ENCODE assay signal across 8 mouse cellular contexts in the genomic region with DNA sequence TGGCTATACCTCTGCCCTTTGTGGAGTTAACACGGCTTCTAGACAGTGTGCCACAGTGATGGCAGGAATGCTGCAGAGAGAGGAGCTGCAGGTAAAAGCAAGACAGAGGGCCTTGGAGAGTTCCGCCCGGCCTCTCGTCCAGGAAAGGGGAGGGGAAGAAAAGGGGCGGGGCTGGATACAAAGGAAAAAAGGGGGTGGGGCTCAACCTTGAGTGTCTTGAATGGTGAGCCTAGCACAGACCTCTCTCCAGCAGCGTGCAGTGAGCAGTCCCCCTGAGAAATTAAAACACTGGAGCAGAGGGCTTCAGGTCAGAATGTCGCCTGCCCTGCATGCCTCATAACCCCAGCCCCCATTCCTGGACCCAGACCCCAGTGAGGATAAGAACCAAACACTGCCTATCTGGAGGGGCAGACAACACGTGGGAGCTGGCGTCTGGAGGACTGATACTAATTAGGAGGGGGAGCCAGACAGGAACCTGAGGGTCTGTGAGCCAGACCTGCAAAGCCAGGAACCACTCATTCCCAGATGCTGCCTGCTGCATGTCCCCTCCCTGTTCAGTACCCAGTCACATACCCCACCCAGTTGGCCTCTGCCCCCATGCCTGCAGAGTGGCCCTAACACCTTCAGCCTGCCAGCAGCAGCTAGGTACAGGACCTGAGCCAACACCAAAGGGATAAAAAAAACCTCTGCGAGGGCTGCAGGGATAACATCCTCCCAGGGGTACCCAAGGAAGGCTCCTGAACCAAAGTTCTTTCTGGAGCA. TPM values are rescaled to one million over a fixed set of nuclear protein-coding genes. Genes with fewer than 3 reads are reported as not detected.
A peak's percentile ranks its signal among the peaks of the same experiment; 100 is the strongest.
DNase-seq lines count a peak whose midpoint lies in the region; ATAC-seq lines count a peak whose summit lies in the region.

No protein-coding gene starts in this region.

- 0 out of 2 replicates have a peak overlapping the region, but pooled peaks have one; percentile 7 for H3K9ac ChIP-seq in heart, embryonic 16.5 days (ENCODE audit: low read length)
- no peak overlapping the region for H3K9ac ChIP-seq in liver, embryonic 12.5 days
- H3K9ac ChIP-seq in stomach, embryonic 15.5 days = no peak overlapping the region

- peaks cover 27% of the 10 kb centered on the region for H3K4me1 ChIP-seq in heart, embryonic 16.5 days (ENCODE audit: control insufficient read depth, insufficient read depth, low read length)
- peaks cover 4% of the 10 kb centered on the region; the same call in 1 of the 2 replicates for H3K4me1 ChIP-seq in liver, embryonic 12.5 days
- peaks cover 19% of the 10 kb centered on the region for H3K4me1 ChIP-seq in stomach, embryonic 15.5 days

- no peaks in the 10 kb centered on the region for H3K9me3 ChIP-seq in heart, embryonic 16.5 days (replicated peaks; ENCODE audit: control insufficient read depth, low read length)
- H3K9me3 ChIP-seq in liver, embryonic 12.5 days (replicated peaks) = no peaks in the 10 kb centered on the region
- H3K9me3 ChIP-seq in stomach, embryonic 15.5 days = no peaks in the 10 kb centered on the region

- H3K27me3 ChIP-seq in heart, embryonic 16.5 days (ENCODE audit: control insufficient read depth, insufficient read depth, low read length) = no peaks in the 10 kb centered on the region
- no peaks in the 10 kb centered on the region for H3K27me3 ChIP-seq in liver, embryonic 12.5 days (replicated peaks)
- no peaks in the 10 kb centered on the region for H3K27me3 ChIP-seq in stomach, embryonic 15.5 days (replicated peaks)

- WGBS in heart, embryonic 16.5 days = 7% methylated on average over 10 of the region's 10 CpGs
- 14% methylated on average over 10 of the region's 10 CpGs for WGBS in liver, embryonic 12.5 days (ENCODE audit: insufficient replicate concordance)
- 2% methylated on average over 10 of the region's 10 CpGs for WGBS in stomach, embryonic 15.5 days

- no peak overlapping the region for H3K4me3 ChIP-seq in heart, embryonic 16.5 days (ENCODE audit: low read length)
- no peak overlapping the region for H3K4me3 ChIP-seq in liver, embryonic 12.5 days
- H3K4me3 ChIP-seq in stomach, embryonic 15.5 days (replicated peaks) = no peak overlapping the region

- H3K4me2 ChIP-seq in heart, embryonic 16.5 days (ENCODE audit: low read depth, low read length) = peak overlapping the region; percentile 28
- H3K4me2 ChIP-seq in liver, embryonic 12.5 days = 0 out of 2 replicates have a peak overlapping the region, but pooled peaks have one; percentile 3
- H3K4me2 ChIP-seq in stomach, embryonic 15.5 days = peak overlapping the region; percentile 42

- no peaks in the 10 kb centered on the region for H3K36me3 ChIP-seq in heart, embryonic 16.5 days (ENCODE audit: control insufficient read depth, insufficient read depth)
- no peaks in the 10 kb centered on the region for H3K36me3 ChIP-seq in liver, embryonic 12.5 days
- H3K36me3 ChIP-seq in stomach, embryonic 15.5 days = no peaks in the 10 kb centered on the region

- peak; percentile 8 for DNase-seq in 416B (ENCODE audit: low read depth)
- DNase-seq in embryo, embryonic 11.5 days (ENCODE audit: low read depth, low spot score) = peak; percentile 58
- no peak for DNase-seq in gastrocnemius, adult 8-10 months (ENCODE audit: low spot score in 2 of 2)
- no peak for DNase-seq in right cerebral cortex, postnatal 10 days (ENCODE audit: low spot score in 2 of 2)
- no peak for DNase-seq in layer of hippocampus, adult 11-12 months (ENCODE audit: low spot score)

- peak overlapping the region; percentile 12; the same call in 1 of the 2 replicates for H3K27ac ChIP-seq in heart, embryonic 16.5 days (ENCODE audit: low read length)
- no peak overlapping the region for H3K27ac ChIP-seq in liver, embryonic 12.5 days
- H3K27ac ChIP-seq in stomach, embryonic 15.5 days = no peak overlapping the region

- peak; percentile 43; the same call in 1 of the 2 replicates for ATAC-seq in heart, embryonic 16.5 days (replicated peaks; ENCODE audit: extremely low read depth, insufficient read depth, low FRiP score)
- peak; percentile 46; the same call in 1 of the 2 replicates for ATAC-seq in liver, embryonic 12.5 days
- peak; percentile 66 for ATAC-seq in stomach, embryonic 15.5 days (ENCODE audit: insufficient read depth, low FRiP score, low read depth)

RNA-seq across cellular contexts. Expression of a gene that starts 40.2 kb away (rescaled TPM):
- 68.0 and 70.4 TPM in 2 replicates for polyA plus RNA-seq in heart, embryonic 16.5 days (2015; fragmentation: Nextera tagmentation; extraction: Ambion mirVana)
- polyA plus RNA-seq in liver, embryonic 12.5 days (2016; fragmentation: Nextera tagmentation; extraction: Ambion mirVana) = 5.5 and 7.2 TPM in 2 replicates
- polyA plus RNA-seq in stomach, embryonic 15.5 days (2015; fragmentation: Nextera tagmentation; extraction: Ambion mirVana) = 48.7 TPM in 2 replicates
- total RNA-seq in gastrocnemius, adult 8-10 months (2022) = 100 to 1,000 TPM; 213 to 262 (median 240) TPM

Comparison
In these comparisons a context has a peak if more than half of its experiments do, and no peak if none do; other contexts are left out.
1. DNase-seq: peak in 416B (single experiment) and embryo, embryonic 11.5 days (single experiment); none in gastrocnemius, adult 8-10 months (0 of 2), right cerebral cortex, postnatal 10 days (0 of 2) and layer of hippocampus, adult 11-12 months (single experiment).
2. Peak in every context shown above with its lines, with median percentiles within 50 percentile points of each other: ATAC-seq and H3K4me2 ChIP-seq.